In the genomic region with DNA sequence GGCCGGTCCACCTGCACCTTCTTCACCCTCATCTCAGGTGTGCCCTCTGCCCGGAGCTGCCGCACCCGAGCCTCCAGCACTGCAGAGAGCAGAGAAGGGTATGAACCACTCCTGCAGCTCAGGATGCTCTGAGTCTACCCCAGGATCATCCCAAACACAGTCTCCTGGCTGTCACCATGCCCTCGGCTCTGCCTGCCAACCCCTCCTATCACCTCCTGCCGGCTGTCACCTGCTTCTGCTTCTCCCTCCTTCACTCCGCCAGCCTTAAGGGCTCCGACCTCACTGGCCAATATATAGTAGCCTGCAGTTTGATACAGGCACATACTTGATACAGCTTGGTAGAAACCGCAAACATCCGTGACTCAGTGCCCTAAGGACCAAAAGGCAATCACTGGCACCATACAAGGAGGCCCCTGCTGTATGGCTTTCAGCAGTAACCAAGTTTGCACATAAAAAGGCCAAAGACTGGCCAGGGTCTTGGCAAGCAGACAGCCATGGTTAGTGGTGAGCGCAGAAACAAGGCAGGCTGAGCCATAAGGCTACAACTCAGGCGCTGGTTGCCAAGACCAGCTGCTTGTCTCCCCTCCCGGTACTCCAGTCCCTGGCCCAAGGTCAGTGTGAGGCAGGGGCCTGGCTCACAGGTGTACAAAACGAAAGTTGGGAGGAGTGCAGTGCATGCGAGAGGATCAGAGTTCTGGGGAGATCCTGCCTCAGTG, we compare ENCODE assay signal across 21 mouse cellular contexts. TPM values are rescaled to one million over a fixed set of nuclear protein-coding genes. Genes with fewer than 3 reads are reported as not detected.
"Had no signal": no experiment of that assay in that cellular context is flagged by ENCODE, and none has a peak within 500 bp of the region (broad histone marks: within the 10 kb centered on the region; RNA-seq: fewer than 3 reads in every experiment).

No protein-coding gene starts in this region.

- H3K4me3 ChIP-seq: limb, embryonic 13.5 days; midbrain, embryonic 10.5 days; myocyte; neural tube, embryonic 15.5 days had no signal

- DNase-seq: kidney, adult 9 months; layer of hippocampus, adult 9-11 months; layer of hippocampus, postnatal 36 days; left cerebral cortex, postnatal 4 days; lung, embryonic 14.5 days; lung, postnatal 10 days; lung, postnatal 4 days; midbrain, embryonic 14.5 days; right cerebral cortex, adult 18-20 months; right cerebral cortex, postnatal 25 days; thymus, postnatal 4 days had no signal

- H3K27me3 ChIP-seq: limb, embryonic 13.5 days; neural tube, embryonic 15.5 days had no signal

- H3K27ac ChIP-seq: kidney, postnatal 0 days; limb, embryonic 13.5 days; liver, embryonic 14.5 days; midbrain, embryonic 10.5 days; neural tube, embryonic 15.5 days; stomach, postnatal 0 days had no signal

RNA-seq across cellular contexts. Expression of gene Fgf22, which starts 11.1 kb away (rescaled TPM):
- total RNA-seq: liver, adult 2 months; megakaryocyte, adult 5-6 weeks had no signal
- polyA plus RNA-seq: liver, adult 2 months; liver, embryonic 14.5 days; small intestine, adult 2 months had no signal

RNA-seq across cellular contexts. Expression of gene Hcn2, which starts 27.4 kb away (rescaled TPM):
- polyA plus RNA-seq: limb, embryonic 13.5 days; lung, embryonic 14.5 days had no signal
